Mouse (Mus musculus): ENCODE results near the gene Armc12. TPM values are rescaled to one million over a fixed set of nuclear protein-coding genes. Genes with fewer than 3 reads are reported as not detected.

Armc12 gene
- polyA plus RNA-seq, 1 experiment = not detected

DNA sequence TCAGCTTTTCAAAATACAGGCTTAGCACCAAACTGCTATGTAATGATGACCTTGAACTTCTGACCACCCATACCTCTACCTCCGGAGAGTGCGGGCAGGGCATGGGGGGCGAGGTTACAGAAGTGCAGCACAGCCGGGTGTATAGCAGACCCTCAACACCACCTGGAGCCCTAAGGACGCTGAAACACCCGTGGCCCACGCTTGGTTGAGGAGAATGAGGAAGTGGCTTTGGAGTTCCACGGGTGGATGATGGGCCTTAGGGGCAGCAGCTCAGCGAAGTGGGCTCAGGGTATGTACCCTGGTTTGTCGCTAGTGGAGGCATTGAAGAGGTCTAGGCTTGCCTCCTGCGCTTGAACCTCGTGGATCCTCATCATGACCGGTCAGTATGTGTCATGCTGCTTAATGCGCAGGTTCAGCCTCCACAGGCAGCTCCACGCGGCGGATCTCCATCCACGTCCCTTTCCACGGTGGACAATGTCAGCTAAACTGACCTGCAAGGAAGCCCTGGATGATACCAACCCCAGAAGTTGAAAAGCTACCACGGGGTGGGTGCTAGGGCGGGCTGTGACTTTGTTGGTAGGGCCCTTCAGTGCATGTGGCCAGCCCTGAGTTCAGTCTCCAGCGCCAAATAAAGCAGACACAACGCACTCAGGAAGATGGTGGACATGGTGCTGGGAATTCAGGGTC, 6.5 kb upstream of the Armc12 start:
- no peak for DNase-seq
- 79% methylated on average over 23 of the region's 23 CpGs for WGBS
- Histone ChIP-seq H3K4me1 (ENCODE audit: control insufficient read depth, insufficient read depth, low read length) (peaks cover 11% of the 10 kb centered on the region), H3K4me3 (replicated peaks; ENCODE audit: extremely low read depth, low read depth, low read length) (peak overlapping the region; percentile 12)
- peak; percentile 33; the same call in 1 of the 2 replicates for TF ChIP-seq POLR2A (IDR thresholded peaks at IDR 0.05; ENCODE audit: borderline replicate concordance, extremely low read depth, low read depth, low read length)
- no peak for TF ChIP-seq CTCF (IDR thresholded peaks at IDR 0.05; ENCODE audit: insufficient read depth, low read length)

DNA sequence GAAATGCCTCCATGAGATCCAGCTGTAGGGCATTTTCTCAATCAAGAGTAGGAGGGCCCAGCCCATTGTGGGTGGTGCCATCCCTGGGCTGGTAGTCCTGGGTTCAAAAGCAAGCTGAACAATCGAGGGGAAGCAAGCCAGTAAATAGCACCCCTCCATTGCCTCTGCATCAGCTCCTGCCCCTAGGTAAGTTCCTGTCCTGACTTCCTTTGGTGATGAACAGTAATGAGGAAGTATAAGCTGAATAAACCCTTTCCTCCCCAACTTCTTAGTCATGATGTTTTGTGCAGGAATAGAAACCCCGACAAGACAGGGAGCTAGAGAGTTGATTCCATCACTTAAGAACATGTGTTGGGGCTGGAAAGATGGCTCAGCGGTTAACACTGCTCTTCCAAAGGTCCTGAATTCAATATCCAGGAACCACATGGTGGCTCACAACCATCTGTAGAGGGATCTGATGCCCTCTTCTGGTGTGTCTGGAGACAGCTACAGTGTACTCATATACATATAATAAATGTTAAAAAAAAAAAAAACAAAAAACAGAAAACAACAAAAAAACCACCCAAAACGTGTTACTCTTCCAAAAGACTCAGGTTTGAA, 5.7 kb upstream of the Armc12 start:
- WGBS = 69% methylated on average over 4 of the region's 4 CpGs
- no peak for DNase-seq
- peaks cover 10% of the 10 kb centered on the region for H3K4me1 ChIP-seq (ENCODE audit: control insufficient read depth, insufficient read depth, low read length)
- TF ChIP-seq POLR2A (IDR thresholded peaks at IDR 0.05; ENCODE audit: borderline replicate concordance, extremely low read depth, low read depth, low read length) = no peak
- no peak for TF ChIP-seq CTCF (IDR thresholded peaks at IDR 0.05; ENCODE audit: insufficient read depth, low read length)
- H3K4me3 ChIP-seq (replicated peaks; ENCODE audit: extremely low read depth, low read depth, low read length) = no peak overlapping the region

DNA sequence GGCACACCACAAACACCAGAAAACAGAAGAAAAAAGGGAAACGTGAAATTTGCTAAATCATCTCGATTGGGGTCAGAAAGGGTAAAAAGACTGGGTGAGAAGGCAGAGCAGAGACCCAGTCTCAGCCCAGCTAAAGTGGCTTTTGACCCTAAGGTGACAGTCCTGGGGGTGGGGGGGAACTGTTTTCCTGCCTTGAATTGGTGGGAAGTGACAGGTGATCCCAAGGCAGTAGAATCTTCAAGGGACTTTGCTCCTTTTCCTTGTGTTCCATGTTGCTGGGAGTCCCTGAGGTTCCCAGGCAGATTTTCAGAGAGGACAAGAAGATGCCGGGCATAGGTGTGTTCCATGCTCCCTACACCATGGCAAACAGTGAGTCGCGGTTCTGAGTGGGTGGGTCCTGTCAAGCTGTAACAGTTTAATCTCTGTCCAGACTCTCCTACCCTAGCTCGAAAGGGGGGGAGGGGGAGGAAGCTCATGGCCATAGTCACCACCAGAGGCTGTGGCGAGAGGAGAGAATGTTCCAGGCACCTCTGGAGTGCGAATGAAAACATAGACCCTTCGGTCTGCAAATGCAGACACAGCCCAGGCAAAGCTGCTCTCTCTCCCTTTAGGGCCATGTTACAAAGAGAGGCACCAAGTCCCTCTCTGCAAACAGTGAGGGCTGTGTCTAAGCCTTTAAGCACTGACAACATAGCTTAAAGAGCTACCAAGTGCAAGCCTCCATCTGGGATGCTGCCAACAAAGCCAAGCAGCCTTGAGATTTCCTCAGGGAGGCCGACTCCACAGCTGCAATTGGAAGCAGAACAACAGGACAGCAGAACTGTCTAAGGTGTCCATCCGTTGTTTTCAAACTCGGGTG, 3.2 kb upstream of the Armc12 start:
- no peak for DNase-seq
- Histone ChIP-seq H3K4me3 (replicated peaks; ENCODE audit: extremely low read depth, low read depth, low read length) (no peak overlapping the region), H3K4me1 (ENCODE audit: control insufficient read depth, insufficient read depth, low read length) (peaks cover 5% of the 10 kb centered on the region; the same call in 1 of the 2 replicates)
- no peak for TF ChIP-seq POLR2A (IDR thresholded peaks at IDR 0.05; ENCODE audit: borderline replicate concordance, extremely low read depth, low read depth, low read length)
- no peak for TF ChIP-seq CTCF (IDR thresholded peaks at IDR 0.05; ENCODE audit: insufficient read depth, low read length)
- 25% methylated on average over 12 of the region's 12 CpGs for whole genome bisulfite sequencing

DNA sequence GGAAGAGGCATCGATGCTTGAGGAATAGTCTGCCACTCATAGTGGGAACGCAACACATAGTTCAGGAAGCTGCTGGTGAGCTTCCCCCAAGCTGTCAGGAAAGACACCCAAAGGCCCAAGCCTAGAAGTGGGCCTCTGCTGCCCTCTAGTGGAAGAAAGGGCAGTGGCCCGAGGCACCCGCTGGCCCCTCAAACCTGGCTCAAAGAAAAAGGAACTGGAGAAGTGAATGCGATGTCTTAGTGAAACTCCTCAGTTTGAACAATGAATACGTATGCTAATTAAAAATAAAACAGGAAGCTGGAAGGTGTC, 2.6 kb upstream of the Armc12 start:
- peaks cover 3% of the 10 kb centered on the region; the same call in 1 of the 2 replicates for H3K4me1 ChIP-seq (ENCODE audit: control insufficient read depth, insufficient read depth, low read length)
- TF ChIP-seq CTCF (IDR thresholded peaks at IDR 0.05; ENCODE audit: insufficient read depth, low read length) (peak; percentile 91), POLR2A (IDR thresholded peaks at IDR 0.05; ENCODE audit: borderline replicate concordance, extremely low read depth, low read depth, low read length) (no peak)
- peak; percentile 85 for DNase-seq
- 0% methylated on average over 6 of the region's 6 CpGs for WGBS
- H3K4me3 ChIP-seq (replicated peaks; ENCODE audit: extremely low read depth, low read depth, low read length) = no peak overlapping the region

DNA sequence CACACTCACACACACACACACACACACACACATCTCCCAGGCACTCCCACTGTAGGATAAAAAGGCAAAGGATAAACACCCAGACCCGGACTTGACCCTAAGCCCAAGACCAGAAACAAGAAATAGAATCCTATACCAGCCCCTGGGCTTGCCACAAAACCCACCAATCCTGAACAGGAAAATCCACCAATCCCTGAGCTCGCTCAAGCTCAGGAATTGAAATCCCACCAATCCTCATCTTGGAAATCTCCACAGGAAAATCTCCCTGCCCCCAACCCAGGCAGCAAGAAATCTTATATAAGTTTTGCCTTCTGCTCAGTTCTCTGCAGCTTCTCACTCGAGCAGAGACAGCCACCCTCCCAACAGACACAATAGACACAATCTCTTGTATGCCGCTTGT, 1.5 kb upstream of the Armc12 start:
- Histone ChIP-seq H3K4me3 (replicated peaks; ENCODE audit: extremely low read depth, low read depth, low read length) (no peak overlapping the region), H3K4me1 (ENCODE audit: control insufficient read depth, insufficient read depth, low read length) (no peaks in the 10 kb centered on the region; the same call in 1 of the 2 replicates)
- WGBS = 72% methylated on average over 4 of the region's 4 CpGs
- no peak for TF ChIP-seq CTCF (IDR thresholded peaks at IDR 0.05; ENCODE audit: insufficient read depth, low read length)
- TF ChIP-seq POLR2A (IDR thresholded peaks at IDR 0.05; ENCODE audit: borderline replicate concordance, extremely low read depth, low read depth, low read length) = no peak
- DNase-seq = no peak

DNA sequence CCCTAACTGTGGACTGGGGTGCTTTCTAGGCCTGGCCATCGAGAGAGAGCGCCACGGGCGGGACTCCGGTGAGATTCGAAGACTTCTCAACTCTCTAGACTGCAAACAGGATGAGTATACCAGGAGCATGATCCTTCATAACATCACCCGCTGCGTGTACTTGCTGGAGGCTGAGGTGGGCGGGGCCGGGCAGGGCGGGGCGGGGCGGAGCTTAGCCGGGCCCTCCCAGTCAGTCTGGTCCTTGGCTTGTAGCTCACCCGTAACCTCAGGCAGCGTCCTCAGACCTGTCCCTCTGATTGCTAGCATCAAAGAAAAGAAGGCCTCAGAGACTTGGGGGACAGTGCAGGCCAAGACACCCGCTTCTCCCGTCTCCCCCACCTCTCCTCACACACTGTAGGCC, 1.3 kb downstream of the Armc12 start:
- no peaks in the 10 kb centered on the region for H3K4me1 ChIP-seq (ENCODE audit: control insufficient read depth, insufficient read depth, low read length)
- no peak overlapping the region for H3K4me3 ChIP-seq (replicated peaks; ENCODE audit: extremely low read depth, low read depth, low read length)
- no peak for DNase-seq
- TF ChIP-seq POLR2A (IDR thresholded peaks at IDR 0.05; ENCODE audit: borderline replicate concordance, extremely low read depth, low read depth, low read length) = no peak
- no peak for TF ChIP-seq CTCF (IDR thresholded peaks at IDR 0.05; ENCODE audit: insufficient read depth, low read length)
- 26% methylated on average over 18 of the region's 18 CpGs for WGBS

DNA sequence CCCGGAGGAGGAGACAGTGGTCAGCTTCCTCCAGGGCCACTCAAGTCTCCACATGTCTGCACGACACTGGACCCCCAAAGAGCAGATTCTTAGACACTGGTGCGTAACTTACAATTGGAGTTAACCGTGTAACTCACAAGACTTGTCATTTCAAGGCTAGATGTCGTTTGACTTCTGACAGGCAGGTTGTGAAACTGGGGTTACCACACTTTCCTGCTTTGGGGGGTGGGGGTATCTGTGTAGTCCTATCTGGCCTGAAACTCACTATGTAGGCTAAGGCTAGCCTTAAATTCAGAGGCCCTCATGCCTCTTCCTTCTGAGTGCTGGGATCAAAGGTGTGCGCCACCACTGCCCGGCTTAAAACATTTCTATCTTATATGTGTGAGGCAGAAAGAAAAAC, 2.0 kb downstream of the Armc12 start:
- no peak for DNase-seq
- no peak for TF ChIP-seq POLR2A (IDR thresholded peaks at IDR 0.05; ENCODE audit: borderline replicate concordance, extremely low read depth, low read depth, low read length)
- no peak for TF ChIP-seq CTCF (IDR thresholded peaks at IDR 0.05; ENCODE audit: insufficient read depth, low read length)
- Histone ChIP-seq H3K4me1 (ENCODE audit: control insufficient read depth, insufficient read depth, low read length) (no peaks in the 10 kb centered on the region), H3K4me3 (replicated peaks; ENCODE audit: extremely low read depth, low read depth, low read length) (no peak overlapping the region)
- 85% methylated on average over 7 of the region's 7 CpGs for WGBS

DNA sequence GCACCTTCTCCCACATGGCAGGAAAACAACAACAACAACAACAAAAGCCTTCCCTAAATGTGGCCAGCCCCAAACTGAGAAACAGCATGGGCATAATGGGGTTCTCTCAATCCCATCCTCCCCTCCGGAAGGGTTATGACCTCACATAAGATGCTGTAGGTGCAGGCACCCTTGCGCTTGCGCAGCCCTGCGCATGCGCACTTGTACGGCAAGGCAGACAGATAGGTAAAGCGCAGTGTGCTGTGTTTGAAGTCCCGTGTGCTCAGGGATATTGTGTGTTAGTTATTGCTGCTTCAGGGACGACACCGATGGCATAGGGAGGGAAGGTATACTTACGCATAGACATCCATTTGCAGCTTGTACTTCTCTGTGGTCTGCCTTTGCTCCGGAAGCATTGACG, 2.7 kb downstream of the Armc12 start:
- WGBS = 89% methylated on average over 13 of the region's 13 CpGs
- no peak overlapping the region for H3K4me3 ChIP-seq (replicated peaks; ENCODE audit: extremely low read depth, low read depth, low read length)
- H3K4me1 ChIP-seq (ENCODE audit: control insufficient read depth, insufficient read depth, low read length) = no peaks in the 10 kb centered on the region
- no peak for DNase-seq
- no peak for TF ChIP-seq CTCF (IDR thresholded peaks at IDR 0.05; ENCODE audit: insufficient read depth, low read length)
- no peak for TF ChIP-seq POLR2A (IDR thresholded peaks at IDR 0.05; ENCODE audit: borderline replicate concordance, extremely low read depth, low read depth, low read length)

- WGBS = 48% methylated on average over 12 of the region's 12 CpGs
- no peak for TF ChIP-seq CTCF (IDR thresholded peaks at IDR 0.05; ENCODE audit: insufficient read depth, low read length)
- no peak for TF ChIP-seq POLR2A (IDR thresholded peaks at IDR 0.05; ENCODE audit: borderline replicate concordance, extremely low read depth, low read depth, low read length)
- Histone ChIP-seq H3K4me3 (replicated peaks; ENCODE audit: extremely low read depth, low read depth, low read length) (no peak overlapping the region), H3K4me1 (ENCODE audit: control insufficient read depth, insufficient read depth, low read length) (no peaks in the 10 kb centered on the region)
- no peak for DNase-seq
Measured at GRCm38 (mm10) chr17:28537881-28538280, 7.3 kb downstream of the Armc12 start.

All from lung, adult 2 months (tissue).